19 mouse cellular contexts compared by ENCODE assay signal in the genomic region with DNA sequence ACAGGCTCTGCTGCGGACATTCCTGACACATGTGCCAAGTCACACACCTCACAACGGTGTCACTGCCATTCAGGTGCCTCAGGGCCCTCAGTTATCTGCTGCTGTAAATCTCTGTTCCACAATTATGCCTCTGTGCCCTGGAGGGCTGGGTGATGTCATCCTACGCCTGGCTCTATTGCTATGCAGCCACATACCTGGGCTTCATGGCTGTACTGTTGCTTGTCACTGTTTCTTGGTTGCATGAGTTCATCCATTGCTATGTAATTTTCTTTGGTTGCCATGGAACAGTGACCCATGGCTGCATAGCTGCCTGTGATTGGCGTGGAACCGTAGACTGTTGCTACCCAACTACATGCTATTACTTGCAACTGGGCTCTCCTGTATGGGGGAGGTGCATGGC. TPM values are rescaled to one million over a fixed set of nuclear protein-coding genes. Genes with fewer than 3 reads are reported as not detected.
A peak's percentile ranks its signal among the peaks of the same experiment; 100 is the strongest.
DNase-seq lines count a peak whose midpoint lies in the region; ATAC-seq and TF ChIP-seq lines count a peak whose summit lies in the region.
"Had no signal": no experiment of that assay in that cellular context is flagged by ENCODE, and none has a peak within 500 bp of the region (broad histone marks: within the 10 kb centered on the region; RNA-seq: fewer than 3 reads in every experiment).

No protein-coding gene starts in this region.

- no peaks in the 10 kb centered on the region for H3K36me3 ChIP-seq in heart, embryonic 10.5 days
- H3K36me3 ChIP-seq in heart, adult 2 months (ENCODE audit: control insufficient read depth, insufficient read depth, low read length) = no peaks in the 10 kb centered on the region
- no peaks in the 10 kb centered on the region for H3K36me3 ChIP-seq in kidney, embryonic 16.5 days (ENCODE audit: insufficient read depth, low read length)
- H3K36me3 ChIP-seq in forebrain, embryonic 12.5 days (replicated peaks) = no peaks in the 10 kb centered on the region
- no peaks in the 10 kb centered on the region for H3K36me3 ChIP-seq in midbrain, embryonic 13.5 days
- H3K36me3 ChIP-seq: embryonic facial prominence, embryonic 12.5 days; liver, embryonic 13.5 days had no signal

- no peaks in the 10 kb centered on the region for H3K79me2 ChIP-seq in heart, adult 2 months (replicated peaks; ENCODE audit: control insufficient read depth, insufficient read depth, low read length)

- H3K9me3 ChIP-seq in heart, embryonic 10.5 days = no peaks in the 10 kb centered on the region
- no peaks in the 10 kb centered on the region for H3K9me3 ChIP-seq in kidney, embryonic 16.5 days (ENCODE audit: low read length)
- no peaks in the 10 kb centered on the region for H3K9me3 ChIP-seq in forebrain, embryonic 12.5 days
- no peaks in the 10 kb centered on the region for H3K9me3 ChIP-seq in midbrain, embryonic 13.5 days
- H3K9me3 ChIP-seq: embryonic facial prominence, embryonic 12.5 days; liver, embryonic 13.5 days; megakaryocyte, embryonic 14.5 days had no signal

- H3K27me3 ChIP-seq in heart, embryonic 10.5 days (ENCODE audit: insufficient read depth, poor library complexity, severe bottlenecking) = peaks cover 46% of the 10 kb centered on the region
- H3K27me3 ChIP-seq in heart, adult 2 months (ENCODE audit: control insufficient read depth, insufficient read depth, low read length) = no peaks in the 10 kb centered on the region
- peaks cover under 1% of the 10 kb centered on the region; the same call in 1 of the 2 replicates for H3K27me3 ChIP-seq in kidney, embryonic 16.5 days (ENCODE audit: insufficient read depth, low read length)
- H3K27me3 ChIP-seq in forebrain, embryonic 12.5 days = peaks cover 23% of the 10 kb centered on the region; the same call in 1 of the 2 replicates
- H3K27me3 ChIP-seq in midbrain, embryonic 13.5 days = peaks cover 14% of the 10 kb centered on the region; the same call in 1 of the 2 replicates

- ATAC-seq in kidney, embryonic 16.5 days (ENCODE audit: low FRiP score, low TSS enrichment) = 0 out of 2 replicates have a peak, but pooled peaks have one; percentile 29
- ATAC-seq in forebrain, embryonic 12.5 days (ENCODE audit: low FRiP score) = peak; percentile 28; the same call in 1 of the 2 replicates
- ATAC-seq in midbrain, embryonic 13.5 days = peak; percentile 22; the same call in 1 of the 2 replicates
- ATAC-seq: lung, postnatal 0 days had no signal

- no peak for TF ChIP-seq EP300 in heart, adult 2 months (IDR thresholded peaks at IDR 0.05; ENCODE audit: insufficient read depth, low read depth, low read length)

- no peak for TF ChIP-seq CTCF in heart, adult 2 months (IDR thresholded peaks at IDR 0.05)

- peaks cover 47% of the 10 kb centered on the region for H3K4me1 ChIP-seq in heart, embryonic 10.5 days
- no peaks in the 10 kb centered on the region for H3K4me1 ChIP-seq in heart, adult 2 months (ENCODE audit: control insufficient read depth, insufficient read depth, low read length)
- peaks cover 16% of the 10 kb centered on the region for H3K4me1 ChIP-seq in kidney, embryonic 16.5 days (ENCODE audit: insufficient read depth, low read length)
- peaks cover 63% of the 10 kb centered on the region for H3K4me1 ChIP-seq in forebrain, embryonic 12.5 days
- peaks cover 66% of the 10 kb centered on the region for H3K4me1 ChIP-seq in midbrain, embryonic 13.5 days (replicated peaks)
- H3K4me1 ChIP-seq: liver, embryonic 13.5 days had no signal

- no peak for DNase-seq in heart, embryonic 10.5 days (ENCODE audit: low spot score)
- no peak for DNase-seq in heart, adult 2 months
- no peak for DNase-seq in kidney, postnatal 10 days
- no peak for DNase-seq in cerebellum, postnatal 4 days (ENCODE audit: low spot score in 2 of 2)
- no peak for DNase-seq in frontal cortex, postnatal 14 days (ENCODE audit: low spot score in 2 of 2)
- DNase-seq: cerebellum, adult 11 months; cerebellum, postnatal 25 days; heart, adult 18-20 months; heart, postnatal 14 days; left cerebral cortex, postnatal 4 days; liver, embryonic 13.5 days; right cerebral cortex, postnatal 25 days; thymus, postnatal 36 days had no signal

- no peak overlapping the region for H3K9ac ChIP-seq in heart, adult 2 months (ENCODE audit: low read depth, low read length)
- no peak overlapping the region for H3K9ac ChIP-seq in kidney, embryonic 16.5 days (replicated peaks; ENCODE audit: low read length)
- H3K9ac ChIP-seq in forebrain, embryonic 12.5 days = no peak overlapping the region
- no peak overlapping the region for H3K9ac ChIP-seq in midbrain, embryonic 13.5 days (replicated peaks)
- H3K9ac ChIP-seq: embryonic facial prominence, embryonic 12.5 days; liver, embryonic 13.5 days had no signal

- H3K27ac ChIP-seq in heart, embryonic 10.5 days = 0 out of 2 replicates have a peak overlapping the region, but pooled peaks have one; percentile 10
- H3K27ac ChIP-seq in heart, adult 2 months = no peak overlapping the region
- no peak overlapping the region for H3K27ac ChIP-seq in kidney, embryonic 16.5 days (ENCODE audit: low read length)
- peak overlapping the region; percentile 63 for H3K27ac ChIP-seq in forebrain, embryonic 12.5 days
- peak overlapping the region; percentile 67 for H3K27ac ChIP-seq in midbrain, embryonic 13.5 days
- H3K27ac ChIP-seq: embryonic facial prominence, embryonic 12.5 days; liver, embryonic 13.5 days had no signal

- H3K4me2 ChIP-seq in kidney, embryonic 16.5 days (replicated peaks; ENCODE audit: low read depth, low read length) = no peak overlapping the region
- no peak overlapping the region for H3K4me2 ChIP-seq in forebrain, embryonic 12.5 days
- H3K4me2 ChIP-seq in midbrain, embryonic 13.5 days (replicated peaks) = no peak overlapping the region
- H3K4me2 ChIP-seq: embryonic facial prominence, embryonic 12.5 days; liver, embryonic 13.5 days had no signal

- no peak for TF ChIP-seq POLR2A in heart, adult 2 months (IDR thresholded peaks at IDR 0.05; ENCODE audit: insufficient read depth, low read depth, low read length)

- no peak overlapping the region for H3K4me3 ChIP-seq in heart, embryonic 10.5 days
- H3K4me3 ChIP-seq in heart, adult 2 months = no peak overlapping the region
- H3K4me3 ChIP-seq in kidney, embryonic 16.5 days (ENCODE audit: low read length) = no peak overlapping the region
- no peak overlapping the region for H3K4me3 ChIP-seq in forebrain, embryonic 12.5 days (replicated peaks)
- no peak overlapping the region for H3K4me3 ChIP-seq in midbrain, embryonic 13.5 days (replicated peaks)
- H3K4me3 ChIP-seq: embryonic facial prominence, embryonic 12.5 days; liver, embryonic 13.5 days; megakaryocyte, embryonic 14.5 days had no signal

- intact Hi-C loops in heart, adult 2 months (cut with DNase I) = no loop called here

- WGBS in heart, embryonic 10.5 days = 67% methylated on average over 5 of the region's 5 CpGs
- WGBS in heart, adult 2 months = 69% methylated on average over 5 of the region's 5 CpGs
- 57% methylated on average over 5 of the region's 5 CpGs for WGBS in kidney, embryonic 16.5 days
- 83% methylated on average over 5 of the region's 5 CpGs for WGBS in forebrain, embryonic 12.5 days
- WGBS in midbrain, embryonic 13.5 days = 73% methylated on average over 5 of the region's 5 CpGs

RNA-seq across cellular contexts. Expression of a gene that starts 7.9 kb away (rescaled TPM):
- 2.7 and 16.3 TPM in 2 replicates for polyA plus RNA-seq in heart, embryonic 10.5 days (2016; fragmentation: Nextera tagmentation; extraction: Ambion mirVana)
- under 1 TPM; 0.34 to 0.65 TPM for total RNA-seq in heart, adult 2 months (2021)
- 0.68 and 1.3 TPM in 2 replicates for polyA plus RNA-seq in heart, adult 2 months (2012; rRNA removed)
- 24.1 and 34.2 TPM in 2 replicates for polyA plus RNA-seq in kidney, embryonic 16.5 days (2015; fragmentation: Nextera tagmentation; extraction: Ambion mirVana)
- polyA plus RNA-seq in forebrain, embryonic 12.5 days (2016; fragmentation: Nextera tagmentation; extraction: Ambion mirVana) = 10.7 and 11.6 TPM in 2 replicates
- polyA plus RNA-seq in midbrain, embryonic 13.5 days (2015; fragmentation: Nextera tagmentation; extraction: Ambion mirVana) = 8.1 and 9.9 TPM in 2 replicates

RNA-seq across cellular contexts. Expression of a gene that starts 49.5 kb away (rescaled TPM):
- 0.10 TPM in 1 of 2 replicates, not detected in the other for polyA plus RNA-seq in heart, embryonic 10.5 days (2016; fragmentation: Nextera tagmentation; extraction: Ambion mirVana)
- under 1 TPM in 1 of 2 experiments, not detected in 1; 0.29 TPM for total RNA-seq in heart, adult 2 months (2021)
- polyA plus RNA-seq in heart, adult 2 months (2012; rRNA removed) = 0.06 and 0.29 TPM in 2 replicates
- 25.0 and 45.7 TPM in 2 replicates for polyA plus RNA-seq in kidney, embryonic 16.5 days (2015; fragmentation: Nextera tagmentation; extraction: Ambion mirVana)
- polyA plus RNA-seq in forebrain, embryonic 12.5 days (2016; fragmentation: Nextera tagmentation; extraction: Ambion mirVana) = 0.19 and 0.45 TPM in 2 replicates
- polyA plus RNA-seq in midbrain, embryonic 13.5 days (2015; fragmentation: Nextera tagmentation; extraction: Ambion mirVana) = 0.30 and 0.38 TPM in 2 replicates
- total RNA-seq: heart, adult 18-20 months had no signal

Comparison
In these comparisons a context has a peak if more than half of its experiments do, and no peak if none do; other contexts are left out.
1. H3K27ac ChIP-seq: peak in heart, embryonic 10.5 days (single experiment), forebrain, embryonic 12.5 days (single experiment) and midbrain, embryonic 13.5 days (single experiment); none in heart, adult 2 months (single experiment) and kidney, embryonic 16.5 days (single experiment).
2. RNA of a gene that starts 49.5 kb away (polyA plus RNA-seq): 25.0 to 45.7 TPM in kidney, embryonic 16.5 days; 0.19 to 0.45 TPM in forebrain, embryonic 12.5 days, 0.30 to 0.38 TPM in midbrain, embryonic 13.5 days, 0.10 TPM in heart, embryonic 10.5 days and 0.06 to 0.29 TPM in heart, adult 2 months; every median in the first group is over 10 times any median in the second.
3. Peak in every context shown above with its lines, with median percentiles within 50 percentile points of each other: ATAC-seq.